Mouse (Mus musculus) thymus, postnatal 10 days (tissue): ENCODE measurements around the gene Prpf19.

Experiments used
- DNase-seq, 2 experiments: peaks; one replicate each; pipeline ENCODE4 v3.0.0; 2021; ENCODE audit warnings: low spot score in 2 of 2

Gene Prpf19

GRCm38 (mm10) chr19:10895016-10895528 lies at the start of gene Prpf19:
Gene Prpf19 (plus strand): TSS chr19:10895231.
- peak; percentile 93 to 97 for DNase-seq

- no peak for DNase-seq
These were observed 49.6 kb upstream of the Prpf19 start for GRCm38 (mm10) chr19:10845454-10845853.

DNA sequence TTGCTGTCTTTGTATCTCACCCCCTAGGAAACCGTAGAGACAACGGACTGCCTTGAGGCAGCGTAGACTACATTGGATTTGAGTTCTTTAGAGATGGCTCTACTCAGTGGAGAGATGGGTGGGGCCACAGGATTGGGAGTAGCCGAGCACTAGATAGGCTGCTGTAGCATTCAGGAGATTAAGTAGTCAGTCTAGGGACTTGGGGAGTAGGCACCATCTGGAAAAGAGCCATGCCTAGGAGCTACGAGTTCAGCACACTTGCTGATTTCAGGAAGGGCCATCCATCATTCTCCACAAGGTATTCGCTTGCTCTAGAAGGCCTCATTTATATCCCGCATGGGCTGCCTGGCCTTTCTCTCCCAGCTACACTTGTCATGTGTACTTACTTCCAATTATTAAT lies 48.9 kb upstream of the Prpf19 start:
- no peak for DNase-seq

DNA sequence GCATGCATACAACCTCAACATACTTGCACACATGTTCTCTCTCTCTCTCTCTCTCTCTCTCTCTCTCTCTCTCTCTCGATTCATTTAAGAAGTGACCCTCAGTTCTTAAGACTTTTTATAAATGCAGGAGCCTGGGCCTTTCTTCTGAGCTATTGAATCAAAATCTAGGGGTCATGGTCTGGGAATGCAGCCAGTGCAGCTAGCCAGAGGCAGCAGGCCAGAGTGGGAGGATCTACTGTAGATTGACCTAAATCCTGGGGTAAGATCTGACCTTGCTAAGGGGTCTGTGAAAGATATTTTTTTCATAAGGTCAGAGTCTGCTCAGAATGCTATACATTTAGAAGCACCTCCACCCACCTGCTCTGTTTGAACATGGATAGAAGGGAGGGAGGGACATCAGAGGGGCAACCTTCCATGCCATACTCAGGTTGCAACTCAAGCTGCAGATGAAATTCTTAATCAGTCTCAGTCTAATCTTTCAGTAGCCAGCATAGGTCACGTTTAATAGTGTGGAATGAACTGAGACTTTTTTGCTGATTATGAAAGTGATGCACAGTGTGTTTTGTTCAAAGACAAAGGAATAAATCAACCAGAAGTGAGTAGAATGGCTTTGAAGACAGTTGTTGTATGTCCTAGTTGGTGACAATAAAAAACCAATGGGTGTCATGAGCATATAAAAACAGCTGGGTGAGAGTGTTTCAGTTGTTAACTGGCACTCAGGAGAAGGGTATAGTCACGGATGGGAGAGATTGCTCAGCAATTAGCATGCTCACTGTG lies 47.5 kb upstream of the Prpf19 start:
- no peak for DNase-seq

- DNase-seq: no peak
These were observed 39.6 kb upstream of the Prpf19 start for GRCm38 (mm10) chr19:10855422-10855821.

- DNase-seq: no peak
These were observed 38.5 kb upstream of the Prpf19 start for GRCm38 (mm10) chr19:10856520-10856919.

DNA sequence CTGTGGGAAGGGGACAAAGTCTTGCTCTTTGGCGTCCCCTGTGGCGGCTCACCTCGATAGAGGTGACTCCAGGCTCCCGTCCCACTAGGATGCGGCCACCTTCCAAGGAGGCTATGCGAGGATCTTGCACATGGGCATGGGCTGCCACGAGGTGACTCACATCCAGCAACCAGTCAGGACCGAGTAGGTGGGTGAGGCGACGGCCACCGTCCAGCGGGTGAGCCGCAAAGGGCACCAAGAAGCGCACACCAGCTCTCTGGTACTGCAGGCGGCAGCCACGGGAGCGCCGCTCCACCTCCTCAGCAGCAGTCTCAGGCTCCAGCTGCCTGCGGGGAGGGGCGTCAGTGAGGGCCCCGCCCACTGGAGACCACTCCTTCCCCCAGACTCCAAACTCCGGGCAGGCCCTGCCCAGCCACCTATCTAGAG lies 34.9 kb upstream of the Prpf19 start:
- DNase-seq: no peak

DNA sequence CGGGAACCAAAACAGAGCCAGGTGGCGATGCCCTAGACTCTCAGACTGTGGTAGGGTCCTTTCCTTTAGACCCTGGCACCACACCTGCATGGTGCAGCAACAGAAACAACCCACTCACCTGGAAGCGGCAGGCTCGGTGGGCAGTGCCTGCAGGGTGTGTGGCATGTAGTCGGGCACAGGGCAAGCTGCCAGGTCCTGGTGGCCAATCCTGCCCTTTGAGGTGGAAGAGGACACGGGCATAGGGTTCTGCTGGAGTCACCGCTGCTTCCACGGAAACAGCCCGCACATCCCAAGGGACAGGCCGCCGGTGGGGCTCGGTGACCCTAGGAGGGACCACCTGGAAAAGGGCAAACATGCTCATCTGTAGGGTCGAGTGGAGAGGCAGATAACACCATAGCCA lies 28.7 kb upstream of the Prpf19 start:
- DNase-seq: no peak

GRCm38 (mm10) chr19:10867946-10868622 lies 26.9 kb upstream of the Prpf19 start:
- DNase-seq: no peak

GRCm38 (mm10) chr19:10868623-10869141 lies 26.3 kb upstream of the Prpf19 start:
- DNase-seq: no peak

- DNase-seq: peak; percentile 11 to 22
These were observed 25.7 kb upstream of the Prpf19 start for GRCm38 (mm10) chr19:10869241-10869885.

GRCm38 (mm10) chr19:10869886-10870527 lies 25.0 kb upstream of the Prpf19 start, which contains the start of gene Tmem132a:
Gene Tmem132a (minus strand): TSS chr19:10869940.
- no peak for DNase-seq

DNA sequence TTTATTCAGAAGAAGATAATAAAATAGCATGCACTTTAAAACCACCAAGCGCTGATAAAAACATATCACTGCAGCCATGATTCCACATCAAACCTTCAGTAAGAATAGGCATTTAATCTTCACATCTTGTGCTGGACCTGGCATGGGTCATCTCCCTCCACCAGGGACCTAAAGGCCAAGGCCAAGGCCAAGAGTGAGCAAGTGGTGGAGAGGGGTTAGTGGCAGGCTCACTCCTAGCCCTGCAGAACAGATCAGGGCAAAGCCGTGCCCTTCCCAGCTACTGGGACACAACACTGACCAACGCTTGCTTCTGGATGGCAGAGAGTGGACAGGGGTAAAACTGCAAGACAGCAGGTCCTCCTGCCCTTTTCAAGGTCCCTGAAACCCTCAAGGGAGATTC lies 24.4 kb upstream of the Prpf19 start:
- no peak for DNase-seq

DNA sequence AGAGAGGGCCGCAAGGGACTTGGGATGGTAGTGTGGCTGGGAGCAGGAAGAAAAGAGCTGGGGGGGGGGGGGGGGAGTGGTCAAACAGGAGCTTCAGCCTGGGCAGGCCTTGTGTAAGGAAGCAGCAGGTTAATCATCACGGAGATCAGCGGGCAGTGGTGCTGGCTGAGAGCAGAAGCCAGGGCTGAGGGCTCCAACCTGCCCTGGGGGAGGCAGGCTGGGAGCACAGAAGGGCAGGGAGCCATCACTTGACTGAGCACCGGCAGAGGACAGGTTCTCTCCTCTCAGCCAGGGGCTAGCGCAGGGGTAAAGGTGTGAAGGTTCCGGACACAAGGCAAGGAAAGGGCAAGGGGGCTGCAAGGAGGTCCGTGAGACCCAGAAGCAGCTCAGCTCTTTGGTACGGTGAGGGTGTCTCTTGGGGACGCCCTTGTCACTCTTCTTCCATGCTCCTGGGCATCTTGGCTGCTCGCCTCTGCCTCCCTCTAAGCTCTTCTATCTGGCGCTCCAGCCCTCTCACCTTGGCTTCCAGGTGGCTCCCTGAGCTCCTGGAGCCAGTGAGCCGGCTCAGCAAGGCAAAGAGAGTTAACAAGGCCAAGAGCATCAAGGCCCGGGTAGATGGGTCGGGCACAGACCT lies 23.6 kb upstream of the Prpf19 start:
- DNase-seq: no peak

DNA sequence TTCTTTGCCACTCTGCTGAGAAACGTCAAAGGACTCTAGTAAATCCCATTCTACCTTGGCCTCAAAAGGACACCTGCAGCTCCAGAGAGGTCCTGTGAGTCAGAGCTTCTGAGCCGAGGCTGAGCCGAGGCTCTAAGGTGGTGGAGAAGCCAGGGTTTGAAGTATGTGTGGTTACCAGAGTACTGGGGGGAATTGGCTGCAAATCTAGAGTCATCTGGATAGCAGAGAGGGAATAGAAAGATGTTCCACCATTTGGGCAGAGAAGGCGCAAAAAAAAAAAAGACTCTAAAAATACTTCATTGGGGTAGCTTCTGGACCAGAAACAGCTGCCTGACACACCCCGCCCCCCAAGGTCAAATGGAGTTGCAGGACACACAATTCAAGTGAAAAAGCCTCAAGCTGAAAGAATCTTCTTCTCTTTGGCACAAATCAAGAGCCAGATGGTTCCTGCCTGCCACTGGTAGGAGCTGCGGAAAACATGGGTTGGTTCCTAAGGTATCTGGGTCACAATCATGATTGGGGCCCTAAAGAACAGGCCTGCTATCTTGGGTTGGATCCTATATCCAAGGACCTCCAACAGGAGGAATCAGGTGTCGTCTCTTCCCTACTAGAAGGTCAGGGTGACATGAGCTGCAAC lies 16.7 kb upstream of the Prpf19 start:
- DNase-seq: no peak

- peak; percentile 16 to 46 for DNase-seq
These were observed 14.7 kb upstream of the Prpf19 start for GRCm38 (mm10) chr19:10880085-10880974.

GRCm38 (mm10) chr19:10880975-10881425 lies 14.0 kb upstream of the Prpf19 start:
- DNase-seq: no peak

GRCm38 (mm10) chr19:10881426-10882154 lies 13.4 kb upstream of the Prpf19 start, which contains the start of gene Tmem109:
Gene Tmem109 (minus strand): TSS chr19:10882001.
- peak; percentile 85 to 90 for DNase-seq

- no peak for DNase-seq
These were observed 2.8 kb upstream of the Prpf19 start for GRCm38 (mm10) chr19:10892201-10892600.
